Mouse (Mus musculus): Measurements from ENCODE around the gene Chd9.

Gene Chd9

GRCm38 (mm10) chr8:90829825-90830224 lies 1.7 kb downstream of the Chd9 start:
- TF ChIP-seq GATA4 (IDR thresholded peaks at IDR 0.05; ENCODE audit: insufficient replicate concordance, low read length) = no peak

- no peak for TF ChIP-seq GATA4 (IDR thresholded peaks at IDR 0.05; ENCODE audit: insufficient replicate concordance, low read length)
These were observed 2.8 kb downstream of the Chd9 start for GRCm38 (mm10) chr8:90830980-90831379.

- TF ChIP-seq GATA4 (IDR thresholded peaks at IDR 0.05; ENCODE audit: insufficient replicate concordance, low read length) = peak; percentile 21; the same call in 1 of the 2 replicates
These were observed 4.6 kb downstream of the Chd9 start for GRCm38 (mm10) chr8:90832576-90833289.

GRCm38 (mm10) chr8:90833628-90834320 lies 5.6 kb downstream of the Chd9 start:
- no peak for TF ChIP-seq GATA4 (IDR thresholded peaks at IDR 0.05; ENCODE audit: insufficient replicate concordance, low read length)

- no peak for TF ChIP-seq GATA4 (IDR thresholded peaks at IDR 0.05; ENCODE audit: insufficient replicate concordance, low read length)
These were observed 6.1 kb downstream of the Chd9 start for GRCm38 (mm10) chr8:90834321-90834672.

- no peak for TF ChIP-seq GATA4 (IDR thresholded peaks at IDR 0.05; ENCODE audit: insufficient replicate concordance, low read length)
These were observed 9.3 kb downstream of the Chd9 start for GRCm38 (mm10) chr8:90837440-90837839.

- TF ChIP-seq GATA4 (IDR thresholded peaks at IDR 0.05; ENCODE audit: insufficient replicate concordance, low read length) = no peak
These were observed 11.9 kb downstream of the Chd9 start for GRCm38 (mm10) chr8:90839725-90840714.

- TF ChIP-seq GATA4 (IDR thresholded peaks at IDR 0.05; ENCODE audit: insufficient replicate concordance, low read length) = no peak
These were observed 13.2 kb downstream of the Chd9 start for GRCm38 (mm10) chr8:90841321-90841720.

GRCm38 (mm10) chr8:90843127-90843526 lies 15.0 kb downstream of the Chd9 start:
- no peak for TF ChIP-seq GATA4 (IDR thresholded peaks at IDR 0.05; ENCODE audit: insufficient replicate concordance, low read length)

GRCm38 (mm10) chr8:90844179-90844967 lies 16.2 kb downstream of the Chd9 start:
- no peak for TF ChIP-seq GATA4 (IDR thresholded peaks at IDR 0.05; ENCODE audit: insufficient replicate concordance, low read length)

GRCm38 (mm10) chr8:90847980-90848379 lies 19.8 kb downstream of the Chd9 start:
- no peak for TF ChIP-seq GATA4 (IDR thresholded peaks at IDR 0.05; ENCODE audit: insufficient replicate concordance, low read length)

GRCm38 (mm10) chr8:90849462-90850050 lies 21.4 kb downstream of the Chd9 start:
- TF ChIP-seq GATA4 (IDR thresholded peaks at IDR 0.05; ENCODE audit: insufficient replicate concordance, low read length) = no peak

- no peak for TF ChIP-seq GATA4 (IDR thresholded peaks at IDR 0.05; ENCODE audit: insufficient replicate concordance, low read length)
These were observed 23.4 kb downstream of the Chd9 start for GRCm38 (mm10) chr8:90851544-90851943.

- no peak; the same call in 1 of the 2 replicates for TF ChIP-seq GATA4 (IDR thresholded peaks at IDR 0.05; ENCODE audit: insufficient replicate concordance, low read length)
These were observed 26.0 kb downstream of the Chd9 start for GRCm38 (mm10) chr8:90853971-90854670.
